Mouse (Mus musculus) C2C12 (cell line): Measurements from ENCODE around the gene Gm3055. TPM values are rescaled to one million over a fixed set of nuclear protein-coding genes. Genes with fewer than 3 reads are reported as not detected.
"Not testable (repeated sequence)": the region's sequence is repeated elsewhere in the genome, so short reads cannot be mapped to it uniquely, and the experiment has no call there.

Experiments
- H3K27me3 ChIP-seq: one replicate; pipeline ENCODE4 v1.6.1; 2011; ENCODE audit not compliant: control insufficient read depth, insufficient read depth, insufficient read length
- H3K36me3 ChIP-seq: one replicate; pipeline ENCODE4 v1.6.1; 2011; ENCODE audit not compliant: control insufficient read depth, insufficient read depth
- H3K4me3 ChIP-seq: one replicate; pipeline ENCODE4 v1.5.1; 2011; ENCODE audit warnings: mild to moderate bottlenecking, control low read depth; ENCODE audit not compliant: poor library complexity, insufficient read depth, severe bottlenecking
- H3K79me2 ChIP-seq: one replicate; pipeline ENCODE4 v1.6.1; 2011; ENCODE audit not compliant: control insufficient read depth, insufficient read depth
- H3K79me3 ChIP-seq: one replicate; pipeline ENCODE4 v1.6.1; 2011; ENCODE audit warnings: low read depth, control low read depth
- H3ac ChIP-seq: one replicate; pipeline ENCODE3; 2011; ENCODE audit warnings: low read depth; ENCODE audit not compliant: control insufficient read depth, insufficient read length
- long read RNA-seq, 2 experiments: library from polyadenylated mRNA; unstranded; transcript quantifications; one replicate each; pipeline ENCODE4 v2.0.0; 2019 to 2020
- polyA plus RNA-seq: library from polyadenylated mRNA; unstranded; fragments of >200 nt; fragmentation: generic; extraction: Trizol; gene quantifications from one replicate; pipeline ENCODE4 v1.2.1, GENCODE M21; 2012; ENCODE audit warnings: missing spikeins

Gene Gm3055
- polyA plus RNA-seq, result 0.61 TPM
- long read RNA-seq, experiment 1, result 0 reads
- long read RNA-seq, experiment 2, result 0 reads

DNA sequence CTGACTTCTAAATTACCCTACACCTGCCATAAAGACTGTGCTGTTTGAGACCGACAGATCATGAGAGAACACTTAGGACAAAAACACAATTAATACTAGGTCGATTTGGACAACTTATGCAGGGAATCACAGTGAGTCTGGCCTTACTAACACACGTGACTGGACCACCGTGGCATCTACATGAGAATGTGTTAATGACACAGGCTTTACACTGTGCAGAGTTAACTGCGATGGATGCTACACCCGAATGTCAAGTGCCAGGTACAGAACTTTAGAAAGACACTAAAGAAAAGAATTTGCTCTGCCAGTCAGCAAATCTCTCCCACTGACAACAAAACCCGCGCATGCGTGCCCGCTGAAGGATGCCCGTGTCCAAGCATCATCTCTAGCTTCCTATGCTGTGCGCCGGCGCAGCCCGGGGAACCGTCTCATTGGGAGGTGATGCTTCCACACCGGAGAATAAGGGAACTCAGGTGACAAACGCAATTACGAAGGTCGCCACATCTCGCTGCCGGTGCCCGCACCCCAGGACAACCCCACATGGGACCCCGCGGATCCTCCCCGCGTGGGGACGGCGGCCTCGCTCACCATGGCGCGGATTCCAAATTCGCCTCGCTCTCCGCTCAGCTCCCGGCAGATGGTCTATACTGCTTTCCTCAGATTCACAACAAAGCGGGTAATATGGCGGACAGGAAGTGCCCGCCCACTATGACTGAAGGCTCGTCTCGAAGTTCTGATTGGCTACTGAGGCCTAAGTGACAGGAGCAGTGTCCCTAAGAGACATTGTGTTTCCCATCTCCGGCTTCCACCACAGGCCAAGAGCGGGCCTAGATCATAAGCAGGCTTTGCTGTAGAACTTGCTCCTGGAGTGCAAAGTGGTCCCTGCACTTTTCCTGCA, at the start of gene Gm3055:
Gm3055 (minus strand) TSS at position 656 of the 898 bp plus-strand sequence.
- not testable (repeated sequence) for H3ac ChIP-seq, H3K27me3 ChIP-seq, H3K79me3 ChIP-seq, H3K36me3 ChIP-seq, H3K4me3 ChIP-seq, H3K79me2 ChIP-seq

DNA sequence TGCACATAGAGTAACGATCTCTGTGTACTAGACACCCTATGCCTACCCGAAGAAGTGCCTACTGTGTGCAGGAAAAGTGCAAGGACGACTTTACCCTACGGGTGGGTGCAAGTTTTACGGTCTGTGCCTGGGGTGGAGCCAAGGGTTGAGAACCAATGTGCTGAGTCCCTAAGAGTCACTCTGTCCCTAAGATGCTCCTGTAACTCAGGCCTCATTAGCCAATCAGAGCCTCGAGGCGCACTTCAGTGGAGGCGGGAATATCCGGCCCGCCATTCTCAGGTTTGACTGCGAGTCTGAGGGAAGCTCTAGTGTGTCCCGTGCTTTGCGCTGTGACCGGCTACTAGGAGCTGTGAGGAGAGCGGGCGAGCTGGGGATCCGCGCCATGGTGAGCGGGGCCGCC, 40.9 kb upstream of the Gm3055 start, which contains the start of gene Gm4767:
Gm4767 (plus strand) TSS at position 288 of the 400 bp plus-strand sequence.
- H3K4me3 ChIP-seq, H3ac ChIP-seq, H3K79me2 ChIP-seq, H3K36me3 ChIP-seq, H3K27me3 ChIP-seq, H3K79me3 ChIP-seq: not testable (repeated sequence)

DNA sequence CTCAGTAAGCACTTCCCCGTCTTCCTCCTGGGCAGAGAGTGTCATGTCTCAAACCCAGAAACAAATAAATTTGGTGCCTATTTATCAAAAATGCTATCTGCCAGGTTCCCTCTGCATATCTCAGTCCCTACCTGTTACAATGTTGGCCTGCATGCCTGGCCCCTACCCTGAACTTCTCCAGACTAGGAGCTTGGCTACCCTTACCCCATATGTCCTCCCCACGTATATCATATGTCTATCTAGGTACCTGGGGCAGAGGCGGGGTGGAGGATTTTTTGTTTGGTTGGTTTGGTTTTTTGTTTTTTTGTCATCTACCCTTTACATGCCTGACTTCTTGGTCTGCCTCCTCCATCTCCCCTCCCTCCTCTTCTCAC, 430 bp upstream of the Gm3055 start:
- H3K79me2 ChIP-seq, H3K27me3 ChIP-seq, H3ac ChIP-seq, H3K4me3 ChIP-seq, H3K79me3 ChIP-seq, H3K36me3 ChIP-seq: not testable (repeated sequence)

- not testable (repeated sequence) for H3K79me3 ChIP-seq, H3K4me3 ChIP-seq, H3K79me2 ChIP-seq, H3K36me3 ChIP-seq, H3ac ChIP-seq, H3K27me3 ChIP-seq
Observed at GRCm38 (mm10) chr10:81704531-81705301, 66.2 kb downstream of the Gm3055 start, which contains the start of gene Zfp433. TSS of gene Zfp433 (plus strand) at chr10:81704825.

Other genes with a start within 250 kb of the Gm3055 start
- 0.16 TPM for gene Gna15, start 246.9 kb downstream of the Gm3055 start, polyA plus RNA-seq
- 77.6 TPM for gene Gna11, start 226.0 kb downstream of the Gm3055 start, polyA plus RNA-seq
- gene Aes, start 211.7 kb downstream of the Gm3055 start, polyA plus RNA-seq, result 532 TPM
- 7.1 TPM for gene Tle2, start 196.6 kb downstream of the Gm3055 start, polyA plus RNA-seq
- 8.6 TPM for gene Tle6, start 170.1 kb downstream of the Gm3055 start, polyA plus RNA-seq
- 0.25 TPM for gene BC025920, start 164.9 kb downstream of the Gm3055 start, polyA plus RNA-seq
- gene Sirt6, start 143.4 kb downstream of the Gm3055 start, polyA plus RNA-seq, result 20.8 TPM
- gene Ankrd24, start 142.6 kb downstream of the Gm3055 start, polyA plus RNA-seq, result 8.5 TPM
- 0.56 TPM for gene Gm10778, start 122.1 kb downstream of the Gm3055 start, polyA plus RNA-seq
- 0.94 TPM for gene Zfp433, start 66.3 kb downstream of the Gm3055 start, polyA plus RNA-seq
- not detected for gene Gm4767, start 41.0 kb upstream of the Gm3055 start, polyA plus RNA-seq
- gene Gm32687, start 92.8 kb upstream of the Gm3055 start, polyA plus RNA-seq, result not detected
- gene Zfp781, start 159.3 kb upstream of the Gm3055 start, polyA plus RNA-seq, result 0.69 TPM